Mouse (Mus musculus) hindbrain, embryonic 10.5 days (tissue): ENCODE results near the gene Dnajc15. TPM values are rescaled to one million over a fixed set of nuclear protein-coding genes. Genes with fewer than 3 reads are reported as not detected.
"Not testable (repeated sequence)": the region's sequence is repeated elsewhere in the genome, so short reads cannot be mapped to it uniquely, and the experiment has no call there.

ENCODE experiments used
- DNase-seq: peaks from one replicate; pipeline ENCODE4 v3.0.0-alpha.2; 2017; ENCODE audit warnings: low spot score
- H3K27ac ChIP-seq: fragments of 300-500 bp; sonication (generic); 2 replicates; pipeline ENCODE4 v1.5.1; 2016; ENCODE audit warnings: mild to moderate bottlenecking, moderate library complexity
- H3K27me3 ChIP-seq: fragments of 300-500 bp; sonication (generic); 2 replicates; pipeline ENCODE4 v1.6.1; 2016; ENCODE audit warnings: mild to moderate bottlenecking; ENCODE audit not compliant: poor library complexity, insufficient read depth, severe bottlenecking
- H3K36me3 ChIP-seq: fragments of 300-500 bp; sonication (generic); 2 replicates; pipeline ENCODE4 v1.6.1; 2016; ENCODE audit warnings: mild to moderate bottlenecking, moderate library complexity
- H3K4me1 ChIP-seq: fragments of 300-500 bp; sonication (generic); replicated peaks from 2 replicates; pipeline ENCODE4 v1.6.1; 2016; ENCODE audit warnings: mild to moderate bottlenecking
- H3K4me3 ChIP-seq: fragments of 300-500 bp; sonication (generic); 2 replicates; pipeline ENCODE4 v1.5.1; 2016; ENCODE audit warnings: mild to moderate bottlenecking, moderate library complexity
- H3K9me3 ChIP-seq: fragments of 300-500 bp; sonication (generic); 2 replicates; pipeline ENCODE4 v1.6.1; 2016; ENCODE audit warnings: mild to moderate bottlenecking, moderate library complexity
- WGBS: fragments of 180-500 bp; shearing (Covaris S2); methylation state at CpG from one replicate; pipeline ENCODE4 v1.1.7; 2016; 5-methylcytosine and 5-hydroxymethylcytosine counted together
- polyA plus RNA-seq: library from polyadenylated mRNA; unstranded; fragments of >200 nt; fragmentation: Nextera tagmentation; extraction: Ambion mirVana; gene quantifications from 2 replicates; pipeline ENCODE4 v1.2.1, GENCODE M21; 2016

Gene Dnajc15
- polyA plus RNA-seq, 1 experiment from 2014 or later: 113 TPM

GRCm38 (mm10) chr14:77882669-77883068 is 7.7 kb upstream of the Dnajc15 start:
- H3K4me3 ChIP-seq: no peak overlapping the region
- no peaks in the 10 kb centered on the region for H3K27me3 ChIP-seq
- no peaks in the 10 kb centered on the region for H3K36me3 ChIP-seq
- WGBS: 79% methylated on average over 6 of the region's 6 CpGs
- H3K4me1 ChIP-seq: no peaks in the 10 kb centered on the region
- no peak for DNase-seq
- no peaks in the 10 kb centered on the region for H3K9me3 ChIP-seq
- no peak overlapping the region for H3K27ac ChIP-seq

GRCm38 (mm10) chr14:77881998-77882397 is 7.1 kb upstream of the Dnajc15 start:
- no peaks in the 10 kb centered on the region for H3K27me3 ChIP-seq
- no peaks in the 10 kb centered on the region for H3K9me3 ChIP-seq
- H3K4me1 ChIP-seq: no peaks in the 10 kb centered on the region
- no peak overlapping the region for H3K4me3 ChIP-seq
- DNase-seq: no peak
- H3K27ac ChIP-seq: no peak overlapping the region
- no peaks in the 10 kb centered on the region for H3K36me3 ChIP-seq
- WGBS: 88% methylated on average over 1 of the region's 1 CpGs

GRCm38 (mm10) chr14:77877876-77878275 is 3.0 kb upstream of the Dnajc15 start:
- H3K36me3 ChIP-seq, H3K27me3 ChIP-seq, H3K9me3 ChIP-seq, H3K4me3 ChIP-seq, H3K27ac ChIP-seq, H3K4me1 ChIP-seq, DNase-seq: not testable (repeated sequence)
- 67% methylated on average over 2 of the region's 2 CpGs for WGBS

- Histone ChIP-seq H3K36me3 (no peaks in the 10 kb centered on the region), H3K27me3 (no peaks in the 10 kb centered on the region), H3K9me3 (no peaks in the 10 kb centered on the region), H3K4me3 (no peak overlapping the region), H3K4me1 (peaks cover 10% of the 10 kb centered on the region), H3K27ac (no peak overlapping the region)
- DNase-seq: no peak
- 84% methylated on average over 1 of the region's 1 CpGs for WGBS
Observed at GRCm38 (mm10) chr14:77876199-77876598, 1.3 kb upstream of the Dnajc15 start.

GRCm38 (mm10) chr14:77871380-77871975 is 3.4 kb downstream of the Dnajc15 start:
- H3K36me3 ChIP-seq: no peaks in the 10 kb centered on the region
- DNase-seq: no peak
- H3K9me3 ChIP-seq: no peaks in the 10 kb centered on the region
- no peaks in the 10 kb centered on the region for H3K27me3 ChIP-seq
- H3K27ac ChIP-seq: no peak overlapping the region
- WGBS: 89% methylated on average over 6 of the region's 6 CpGs
- peaks cover 10% of the 10 kb centered on the region for H3K4me1 ChIP-seq
- no peak overlapping the region for H3K4me3 ChIP-seq

GRCm38 (mm10) chr14:77870926-77871325 is 4.0 kb downstream of the Dnajc15 start:
- no peaks in the 10 kb centered on the region for H3K36me3 ChIP-seq
- no peak for DNase-seq
- H3K27ac ChIP-seq: no peak overlapping the region
- no peaks in the 10 kb centered on the region for H3K9me3 ChIP-seq
- peaks cover 10% of the 10 kb centered on the region for H3K4me1 ChIP-seq
- no peaks in the 10 kb centered on the region for H3K27me3 ChIP-seq
- H3K4me3 ChIP-seq: no peak overlapping the region
- WGBS: 93% methylated on average over 3 of the region's 3 CpGs

GRCm38 (mm10) chr14:77867601-77868000 is 7.3 kb downstream of the Dnajc15 start:
- DNase-seq: no peak
- 93% methylated on average over 5 of the region's 5 CpGs for WGBS
- H3K36me3 ChIP-seq: no peaks in the 10 kb centered on the region

GRCm38 (mm10) chr14:77864510-77864909 is 10.4 kb downstream of the Dnajc15 start:
- Histone ChIP-seq H3K4me1 (peaks cover 11% of the 10 kb centered on the region; the same call in 1 of the 2 replicates), H3K27me3 (no peaks in the 10 kb centered on the region), H3K4me3 (no peak overlapping the region), H3K9me3 (no peaks in the 10 kb centered on the region), H3K36me3 (no peaks in the 10 kb centered on the region), H3K27ac (no peak overlapping the region)
- DNase-seq: no peak
- WGBS: 95% methylated on average over 6 of the region's 6 CpGs

More at GRCm38 (mm10) chr14:77867601-77868000, 7.3 kb downstream of the Dnajc15 start:
- Histone ChIP-seq H3K27me3 (no peaks in the 10 kb centered on the region), H3K4me1 (peaks cover 7% of the 10 kb centered on the region; the same call in 1 of the 2 replicates), H3K9me3 (no peaks in the 10 kb centered on the region), H3K27ac (no peak overlapping the region), H3K4me3 (no peak overlapping the region)

- Histone ChIP-seq H3K27ac (no peak overlapping the region), H3K27me3 (no peaks in the 10 kb centered on the region), H3K9me3 (no peaks in the 10 kb centered on the region), H3K4me3 (no peak overlapping the region), H3K4me1 (peaks cover 11% of the 10 kb centered on the region; the same call in 1 of the 2 replicates), H3K36me3 (no peaks in the 10 kb centered on the region)
- WGBS: 75% methylated on average over 3 of the region's 3 CpGs
- no peak for DNase-seq
Observed at GRCm38 (mm10) chr14:77864051-77864450, 10.9 kb downstream of the Dnajc15 start.

- no peak overlapping the region for H3K4me3 ChIP-seq
- H3K36me3 ChIP-seq: no peaks in the 10 kb centered on the region
- no peaks in the 10 kb centered on the region for H3K9me3 ChIP-seq
- H3K27me3 ChIP-seq: no peaks in the 10 kb centered on the region
- no peak for DNase-seq
- WGBS: 69% methylated on average over 5 of the region's 5 CpGs
- no peak overlapping the region for H3K27ac ChIP-seq
- H3K4me1 ChIP-seq: peaks cover 11% of the 10 kb centered on the region; the same call in 1 of the 2 replicates
Observed at GRCm38 (mm10) chr14:77860841-77861560, 13.9 kb downstream of the Dnajc15 start.

GRCm38 (mm10) chr14:77859894-77860293 is 15.0 kb downstream of the Dnajc15 start:
- H3K4me1 ChIP-seq: peaks cover 11% of the 10 kb centered on the region; the same call in 1 of the 2 replicates
- H3K27ac ChIP-seq: no peak overlapping the region
- H3K36me3 ChIP-seq: peaks cover 6% of the 10 kb centered on the region
- H3K9me3 ChIP-seq: peaks cover 2% of the 10 kb centered on the region; the same call in 1 of the 2 replicates
- 90% methylated on average over 1 of the region's 1 CpGs for WGBS
- no peak overlapping the region for H3K4me3 ChIP-seq
- H3K27me3 ChIP-seq: no peaks in the 10 kb centered on the region
- DNase-seq: no peak

- no peak for DNase-seq
- Histone ChIP-seq H3K27ac (no peak overlapping the region), H3K36me3 (peaks cover 14% of the 10 kb centered on the region), H3K4me1 (no peaks in the 10 kb centered on the region), H3K9me3 (peaks cover 2% of the 10 kb centered on the region; the same call in 1 of the 2 replicates), H3K4me3 (no peak overlapping the region), H3K27me3 (no peaks in the 10 kb centered on the region)
- WGBS: 92% methylated on average over 1 of the region's 1 CpGs
Observed at GRCm38 (mm10) chr14:77853951-77854350, 21.0 kb downstream of the Dnajc15 start.

GRCm38 (mm10) chr14:77849852-77850251 is 25.1 kb downstream of the Dnajc15 start:
- WGBS: 88% methylated on average over 7 of the region's 7 CpGs

More at GRCm38 (mm10) chr14:77849852-77850251, 25.1 kb downstream of the Dnajc15 start:
- Histone ChIP-seq H3K4me1 (no peaks in the 10 kb centered on the region), H3K27ac (no peak overlapping the region), H3K4me3 (no peak overlapping the region), H3K36me3 (peaks cover 8% of the 10 kb centered on the region; the same call in 1 of the 2 replicates), H3K27me3 (no peaks in the 10 kb centered on the region), H3K9me3 (no peaks in the 10 kb centered on the region)
- DNase-seq: no peak
